Mouse (Mus musculus) hindbrain, embryonic 11.5 days (tissue): ENCODE data around the gene Armh3. TPM values are rescaled to one million over a fixed set of nuclear protein-coding genes. Genes with fewer than 3 reads are reported as not detected.

ENCODE experiments used
- ATAC-seq: fragments of 200-750 bp; cut with Nextera tagmentation; 2 replicates; pipeline ENCODE4 v1.8.0; 2017; ENCODE audit warnings: mild to moderate bottlenecking, moderate TSS enrichment, moderate library complexity; ENCODE audit not compliant: low FRiP score
- DNase-seq: peaks from one replicate; pipeline ENCODE4 v3.0.0-alpha.2; 2015; ENCODE audit warnings: low spot score
- H3K27ac ChIP-seq: fragments of 300-500 bp; sonication (generic); 2 replicates; pipeline ENCODE4 v1.5.1; 2014; ENCODE audit warnings: mild to moderate bottlenecking, low read depth, low read length
- H3K27me3 ChIP-seq: fragments of 300-500 bp; sonication (generic); 2 replicates; pipeline ENCODE4 v1.6.1; 2014; ENCODE audit warnings: mild to moderate bottlenecking, low read length, moderate library complexity, mixed read lengths; ENCODE audit not compliant: control insufficient read depth, insufficient read depth
- H3K36me3 ChIP-seq: fragments of 300-500 bp; sonication (generic); 2 replicates; pipeline ENCODE4 v1.6.1; 2014; ENCODE audit warnings: mild to moderate bottlenecking, low read length, moderate library complexity, mixed read lengths; ENCODE audit not compliant: control insufficient read depth, insufficient read depth
- H3K4me1 ChIP-seq: fragments of 300-500 bp; sonication (generic); replicated peaks from 2 replicates; pipeline ENCODE4 v1.6.1; 2014; ENCODE audit warnings: low read length, mixed read lengths; ENCODE audit not compliant: control insufficient read depth, insufficient read depth
- H3K4me2 ChIP-seq: fragments of 300-500 bp; sonication (generic); replicated peaks from 2 replicates; pipeline ENCODE4 v1.6.1; 2014; ENCODE audit warnings: mild to moderate bottlenecking, low read depth, low read length
- H3K4me3 ChIP-seq: fragments of 300-500 bp; sonication (generic); 2 replicates; pipeline ENCODE4 v1.5.1; 2014; ENCODE audit warnings: low read depth, low read length
- H3K9ac ChIP-seq: fragments of 300-500 bp; sonication (generic); 2 replicates; pipeline ENCODE4 v1.6.1; 2014; ENCODE audit warnings: low read depth, low read length
- H3K9me3 ChIP-seq: fragments of 300-500 bp; sonication (generic); 2 replicates; pipeline ENCODE4 v1.6.1; 2016; ENCODE audit warnings: low read length; ENCODE audit not compliant: control insufficient read depth
- WGBS: fragments of 180-500 bp; shearing (Covaris S2); extraction: QIAGEN DNeasy Blood & Tissue Kit; methylation state at CpG from one replicate; pipeline ENCODE4 v1.1.7; 2014; 5-methylcytosine and 5-hydroxymethylcytosine counted together
- polyA plus RNA-seq: library from polyadenylated mRNA; unstranded; fragments of >200 nt; fragmentation: Nextera tagmentation; extraction: Ambion mirVana; gene quantifications from 2 replicates; pipeline ENCODE4 v1.2.1, GENCODE M21; 2014

Gene Armh3
- polyA plus RNA-seq: 13.7 and 15.3 TPM in 2 replicates

- no peaks in the 10 kb centered on the region for H3K4me1 ChIP-seq
- H3K9me3 ChIP-seq: no peaks in the 10 kb centered on the region
- H3K27me3 ChIP-seq: no peaks in the 10 kb centered on the region
- 1% methylated on average over 63 of the region's 76 CpGs for WGBS
- peak within 1 kb of the TSS; percentile 92 for H3K27ac ChIP-seq
- peak within 1 kb of the TSS; percentile 71 for H3K4me3 ChIP-seq
- DNase-seq (peak; percentile 97), ATAC-seq (peak; percentile 94)
- H3K9ac ChIP-seq: peak within 1 kb of the TSS; percentile 84
- H3K4me2 ChIP-seq: peak within 1 kb of the TSS; percentile 62
- no peaks in the 10 kb centered on the region for H3K36me3 ChIP-seq
These were observed at the start of gene Armh3 for GRCm38 (mm10) chr19:45997785-45998693. Gene Armh3 (minus strand): TSS chr19:45998488.

DNA sequence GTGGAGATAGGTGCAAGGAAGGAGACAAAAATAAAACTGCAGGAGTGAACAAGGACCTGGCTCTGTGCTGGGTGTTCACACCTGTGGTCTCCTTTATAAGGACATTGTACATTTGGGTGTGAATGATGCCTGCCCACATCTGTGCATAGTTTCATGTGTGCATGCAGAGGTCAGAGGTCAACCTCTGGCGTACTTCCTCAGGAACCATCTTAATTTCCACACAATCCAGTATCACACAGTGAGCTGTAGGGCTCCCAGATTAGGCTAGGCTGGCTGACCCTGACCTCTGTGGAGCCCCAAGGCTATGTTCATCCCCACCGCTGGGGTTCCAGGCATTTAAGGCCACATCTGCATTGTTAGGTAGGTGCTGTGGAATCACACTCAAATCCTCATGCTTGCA is 49.1 kb upstream of the Armh3 start:
- Histone ChIP-seq H3K36me3 (no peaks in the 10 kb centered on the region), H3K9me3 (no peaks in the 10 kb centered on the region), H3K4me3 (no peak overlapping the region), H3K4me1 (peaks cover 21% of the 10 kb centered on the region), H3K27me3 (no peaks in the 10 kb centered on the region), H3K4me2 (no peak overlapping the region), H3K27ac (no peak overlapping the region), H3K9ac (no peak overlapping the region)
- 71% methylated on average over 2 of the region's 2 CpGs for WGBS
- ATAC-seq: no peak
- no peak for DNase-seq

DNA sequence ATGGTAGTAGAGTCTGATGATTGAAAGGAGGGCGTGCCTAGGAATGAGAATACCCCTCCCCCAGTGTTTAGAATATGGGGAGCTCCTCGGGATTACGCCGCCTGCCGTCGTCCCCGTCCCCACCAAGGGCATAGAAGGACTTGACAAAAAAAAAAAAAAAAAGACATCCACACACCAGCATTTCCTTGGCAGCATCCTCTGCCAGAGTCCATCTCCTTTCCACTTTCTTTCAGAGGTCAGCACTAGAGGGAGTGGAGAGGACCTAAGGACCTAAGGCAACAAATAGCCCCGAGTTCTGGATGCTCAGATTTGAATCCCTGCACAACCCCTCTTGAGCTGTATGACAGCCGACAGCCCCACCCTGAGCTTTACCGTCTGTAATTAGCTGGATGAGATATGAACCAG is 48.3 kb upstream of the Armh3 start:
- ATAC-seq: no peak
- Histone ChIP-seq H3K27ac (no peak overlapping the region), H3K4me1 (peaks cover 23% of the 10 kb centered on the region), H3K9me3 (no peaks in the 10 kb centered on the region), H3K36me3 (no peaks in the 10 kb centered on the region), H3K4me2 (no peak overlapping the region), H3K9ac (no peak overlapping the region), H3K27me3 (no peaks in the 10 kb centered on the region), H3K4me3 (no peak overlapping the region)
- peak; percentile 23 for DNase-seq
- WGBS: 7% methylated on average over 10 of the region's 10 CpGs

DNA sequence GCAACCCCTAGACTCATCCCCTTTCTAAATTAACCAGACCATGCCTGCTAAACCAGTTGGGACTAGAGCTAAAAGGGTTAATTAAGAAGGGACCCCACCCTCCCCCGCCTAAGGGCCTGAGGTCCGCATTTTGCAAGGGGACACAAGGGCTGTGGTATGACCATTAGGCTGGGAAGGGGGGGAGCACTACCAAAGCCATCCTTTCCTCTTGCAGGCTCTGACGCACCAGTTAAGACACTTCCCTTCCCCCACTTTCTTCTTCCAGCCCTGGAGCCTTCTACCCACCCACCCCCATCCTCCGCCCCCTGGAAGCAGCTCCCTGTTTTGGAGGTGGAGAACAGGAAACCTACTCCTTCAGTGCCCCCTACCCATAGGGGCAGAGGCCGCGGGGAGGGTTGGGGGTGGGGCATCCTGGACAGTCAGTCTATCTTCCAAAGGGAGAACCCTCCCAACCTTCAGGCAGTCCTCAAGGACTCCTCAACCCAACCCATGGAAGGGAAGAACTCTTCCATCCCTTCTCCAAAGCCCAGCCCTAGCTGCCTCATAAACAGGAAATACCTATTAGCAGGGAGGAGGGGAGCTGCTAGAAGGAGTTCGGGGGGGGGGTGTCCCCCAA is 47.5 kb upstream of the Armh3 start:
- H3K27me3 ChIP-seq: no peaks in the 10 kb centered on the region
- peak overlapping the region; percentile 72 for H3K4me3 ChIP-seq
- whole genome bisulfite sequencing: 2% methylated on average over 7 of the region's 7 CpGs
- DNase-seq: no peak
- no peaks in the 10 kb centered on the region for H3K9me3 ChIP-seq
- H3K36me3 ChIP-seq: no peaks in the 10 kb centered on the region
- peak overlapping the region; percentile 90 for H3K4me2 ChIP-seq
- peak overlapping the region; percentile 96 for H3K27ac ChIP-seq
- H3K9ac ChIP-seq: peak overlapping the region; percentile 92
- ATAC-seq: peak; percentile 9
- H3K4me1 ChIP-seq: peaks cover 28% of the 10 kb centered on the region

GRCm38 (mm10) chr19:46044993-46045695 is 46.9 kb upstream of the Armh3 start, which contains the start of gene Ldb1:
Gene Ldb1 (minus strand): TSS chr19:46045214.
- H3K4me3 ChIP-seq: peak within 1 kb of the TSS; percentile 72
- DNase-seq: peak; percentile 88
- H3K27ac ChIP-seq: peak within 1 kb of the TSS; percentile 97
- H3K27me3 ChIP-seq: no peaks in the 10 kb centered on the region
- H3K36me3 ChIP-seq: no peaks in the 10 kb centered on the region
- H3K4me1 ChIP-seq: peaks cover 32% of the 10 kb centered on the region
- 0% methylated on average over 67 of the region's 84 CpGs for WGBS
- peak within 1 kb of the TSS; percentile 90 for H3K4me2 ChIP-seq
- H3K9ac ChIP-seq: peak within 1 kb of the TSS; percentile 92
- ATAC-seq: peak; percentile 76
- H3K9me3 ChIP-seq: no peaks in the 10 kb centered on the region

GRCm38 (mm10) chr19:46044271-46044992 is 46.1 kb upstream of the Armh3 start, which contains the start of gene Pprc1:
Gene Pprc1 (plus strand): TSS chr19:46044886.
- WGBS: under 1% methylated on average over 18 of the region's 34 CpGs
- peaks cover 37% of the 10 kb centered on the region for H3K4me1 ChIP-seq
- ATAC-seq: peak; percentile 3; the same call in 1 of the 2 replicates

GRCm38 (mm10) chr19:46043380-46043779 is 45.1 kb upstream of the Armh3 start:
- H3K27me3 ChIP-seq: no peaks in the 10 kb centered on the region
- no peaks in the 10 kb centered on the region for H3K36me3 ChIP-seq
- WGBS: 68% methylated on average over 7 of the region's 7 CpGs
- peak overlapping the region; percentile 90 for H3K4me2 ChIP-seq
- peak overlapping the region; percentile 97 for H3K27ac ChIP-seq
- ATAC-seq (no peak), DNase-seq (no peak)
- no peaks in the 10 kb centered on the region for H3K9me3 ChIP-seq
- H3K4me1 ChIP-seq: peaks cover 37% of the 10 kb centered on the region
- H3K9ac ChIP-seq: 0 out of 2 replicates have a peak overlapping the region, but pooled peaks have one; percentile 11
- H3K4me3 ChIP-seq: peak overlapping the region; percentile 72

More at GRCm38 (mm10) chr19:46044271-46044992, 46.1 kb upstream of the Armh3 start, which contains the start of gene Pprc1:
- Histone ChIP-seq H3K4me2 (peak within 1 kb of the TSS; percentile 90), H3K27ac (peak within 1 kb of the TSS; percentile 97), H3K9me3 (no peaks in the 10 kb centered on the region), H3K4me3 (peak within 1 kb of the TSS; percentile 72), H3K9ac (peak within 1 kb of the TSS; percentile 92), H3K36me3 (no peaks in the 10 kb centered on the region), H3K27me3 (no peaks in the 10 kb centered on the region)
- no peak for DNase-seq
